Mouse (Mus musculus) megakaryocyte, embryonic 14.5 days (primary cell): ENCODE data around the gene Frzb.

Experiments
- FLI1 ChIP-seq: IDR thresholded peaks from 2 replicates; pipeline ENCODE4 v1.6.1; 2012; ENCODE audit warnings: low read length, inconsistent platforms, mixed read lengths
- GATA1 ChIP-seq: IDR thresholded peaks from 3 replicates; pipeline ENCODE4 v1.6.1; 2012; ENCODE audit warnings: mixed read lengths, low read length, inconsistent platforms, borderline replicate concordance

GRCm38 (mm10) chr2:80445926-80446307 lies 1.5 kb downstream of the Frzb start:
- TF ChIP-seq GATA1, result no peak
- no peak for TF ChIP-seq FLI1
